Mouse (Mus musculus) kidney, postnatal 4 days (tissue): Measurements from ENCODE around the gene Pcnx3.

Source experiments
- DNase-seq, 2 experiments: peaks; one replicate each; pipeline ENCODE4 v3.0.0; 2021; ENCODE audit warnings: mixed read lengths in 2 of 2

Pcnx3 gene

GRCm38 (mm10) chr19:5688200-5689087 lies at the start of gene Pcnx3, which contains the start of gene Map3k11:
TSS of gene Pcnx3 (minus strand) at chr19:5688908.
TSS of gene Map3k11 (plus strand) at chr19:5688742.
- DNase-seq: peak; percentile 97 to 99

- no peak for DNase-seq
These were observed 45.6 kb upstream of the Pcnx3 start for GRCm38 (mm10) chr19:5734325-5734724.

GRCm38 (mm10) chr19:5731264-5731978 lies 42.7 kb upstream of the Pcnx3 start:
- DNase-seq: peak; percentile 96 to 97

GRCm38 (mm10) chr19:5730314-5731186 lies 41.8 kb upstream of the Pcnx3 start:
- peak; percentile 57 to 67 for DNase-seq

GRCm38 (mm10) chr19:5729444-5729815 lies 40.7 kb upstream of the Pcnx3 start, which contains the start of gene Fam89b:
TSS of gene Fam89b (minus strand) at chr19:5729653.
- DNase-seq: peak; percentile 95 to 96

GRCm38 (mm10) chr19:5728631-5729443 lies 40.1 kb upstream of the Pcnx3 start:
- DNase-seq: peak; percentile 76 to 85

- DNase-seq: peak; percentile 94 to 95
These were observed 39.0 kb upstream of the Pcnx3 start for GRCm38 (mm10) chr19:5727701-5728100.

GRCm38 (mm10) chr19:5726961-5727578 lies 38.4 kb upstream of the Pcnx3 start:
- DNase-seq: no peak

- peak; percentile 89 to 93 for DNase-seq
These were observed 37.2 kb upstream of the Pcnx3 start, which contains the start of gene Ehbp1l1 for GRCm38 (mm10) chr19:5725767-5726515. TSS of gene Ehbp1l1 (minus strand) at chr19:5726317.

- peak; percentile 39 to 52 for DNase-seq
These were observed 36.5 kb upstream of the Pcnx3 start for GRCm38 (mm10) chr19:5725029-5725707.

- DNase-seq: peak; percentile 46 to 69
These were observed 35.8 kb upstream of the Pcnx3 start for GRCm38 (mm10) chr19:5724549-5724941.

- no peak for DNase-seq
These were observed 35.3 kb upstream of the Pcnx3 start for GRCm38 (mm10) chr19:5723934-5724548.

GRCm38 (mm10) chr19:5722848-5723425 lies 34.2 kb upstream of the Pcnx3 start:
- no peak for DNase-seq

GRCm38 (mm10) chr19:5721233-5721632 lies 32.5 kb upstream of the Pcnx3 start:
- DNase-seq: no peak

GRCm38 (mm10) chr19:5716955-5717354 lies 28.2 kb upstream of the Pcnx3 start:
- peak; percentile 13 to 42 for DNase-seq

- DNase-seq: peak; percentile 73 to 80
These were observed 27.3 kb upstream of the Pcnx3 start for GRCm38 (mm10) chr19:5715793-5716688.

GRCm38 (mm10) chr19:5713730-5714129 lies 25.0 kb upstream of the Pcnx3 start:
- DNase-seq: peak; percentile 71 to 82

GRCm38 (mm10) chr19:5713255-5713654 lies 24.5 kb upstream of the Pcnx3 start:
- no peak for DNase-seq
